Mouse (Mus musculus) hematopoietic stem cell, adult 5-6 weeks (primary cell): ENCODE results near the gene Fam166b. TPM values are rescaled to one million over a fixed set of nuclear protein-coding genes. Genes with fewer than 3 reads are reported as not detected.

Experiments used
- ATAC-seq, 2 experiments: fragments of 125-278 bp in 1 of 2; replicated peaks in 1 of 2; 2 replicates each; pipeline ENCODE4 v1.8.0; 2016 to 2017; ENCODE audit warnings: inconsistent platforms in 2 of 2, mild to moderate bottlenecking in 2 of 2, moderate number of reproducible peaks in 2 of 2, low read depth in 1 of 2, moderate TSS enrichment in 1 of 2; ENCODE audit not compliant: low FRiP score in 2 of 2, poor library complexity in 2 of 2, severe bottlenecking in 2 of 2, insufficient read depth in 1 of 2, low TSS enrichment in 1 of 2
- total RNA-seq: library from RNA; stranded (forward); fragments of 172-1452, 232-1000 nt; gene quantifications from 2 replicates; pipeline ENCODE4 v1.2.3, GENCODE M21; 2017

The Fam166b gene
- total RNA-seq, 1 experiment from 2014 or later: not detected

DNA sequence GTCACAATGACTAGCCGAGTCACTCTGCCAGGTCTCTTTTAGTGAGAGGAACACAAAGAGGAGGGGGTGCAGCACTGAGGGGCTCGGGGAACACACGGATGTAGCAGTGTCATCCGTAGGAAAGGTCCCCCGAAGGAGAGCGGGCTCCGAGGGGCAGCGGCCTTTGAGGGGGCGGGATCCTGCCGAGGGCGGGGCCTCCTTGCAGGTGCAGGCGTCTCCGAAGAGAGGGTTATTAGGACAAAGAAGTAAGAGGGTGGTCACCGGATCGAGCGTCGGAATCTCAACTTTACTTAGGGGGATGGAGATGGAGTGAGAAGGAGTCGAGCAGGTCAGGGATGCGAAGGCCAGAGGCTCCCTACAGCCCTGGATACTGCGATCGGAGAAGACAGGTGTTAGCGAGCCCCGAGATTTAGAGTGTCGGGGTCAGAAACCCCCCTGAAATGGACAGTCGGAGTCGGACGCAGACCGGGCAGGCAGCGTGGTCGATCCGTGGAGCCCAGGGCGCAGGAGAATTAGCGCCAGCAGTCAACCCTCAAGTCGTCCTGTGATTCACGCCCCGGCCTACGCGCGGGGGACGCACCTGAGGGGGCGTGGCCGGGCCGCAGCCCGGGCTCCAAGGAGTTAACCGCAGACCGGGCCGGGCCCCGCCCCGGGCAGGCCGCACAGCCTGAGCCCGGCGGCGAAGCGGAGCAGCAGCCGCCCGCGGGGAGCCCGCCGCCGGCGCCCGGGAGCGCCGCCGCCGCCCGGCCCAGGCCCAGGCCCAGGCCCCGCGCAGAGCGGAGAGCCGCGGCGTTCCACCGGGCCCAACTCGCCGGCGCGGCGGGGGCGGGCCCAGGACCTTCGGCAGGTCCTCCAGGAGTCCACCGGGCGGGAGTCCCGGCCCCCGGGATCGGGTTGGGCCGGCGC is 13.8 kb upstream of the Fam166b start:
- peak; percentile 10 to 20; a peak in 2 of 4 replicates for ATAC-seq

DNA sequence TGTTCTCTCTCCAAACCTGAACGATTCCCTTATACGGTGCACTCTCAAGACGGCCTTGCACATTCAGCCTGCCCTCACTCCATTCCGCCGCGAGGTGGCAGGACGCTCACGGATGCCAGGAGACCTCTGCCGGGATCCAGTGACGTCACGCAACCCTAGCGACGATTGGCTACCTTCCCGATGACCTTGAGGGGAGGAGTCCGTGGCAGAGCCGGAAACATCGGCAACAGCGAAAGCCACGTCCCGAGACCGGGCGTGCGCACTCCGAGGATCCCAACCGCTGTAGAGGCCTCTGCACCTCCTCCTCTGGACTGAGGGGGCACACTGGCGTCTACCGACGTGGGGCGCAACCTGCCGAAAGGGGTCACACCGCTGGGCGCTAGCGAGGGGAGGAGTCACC is 13.1 kb upstream of the Fam166b start:
- ATAC-seq: peak; percentile 95 to 98

GRCm38 (mm10) chr4:43441639-43442038 is 12.7 kb upstream of the Fam166b start, which contains the start of gene Tesk1:
Gene Tesk1 (plus strand): TSS chr4:43441939.
- ATAC-seq: no peak

DNA sequence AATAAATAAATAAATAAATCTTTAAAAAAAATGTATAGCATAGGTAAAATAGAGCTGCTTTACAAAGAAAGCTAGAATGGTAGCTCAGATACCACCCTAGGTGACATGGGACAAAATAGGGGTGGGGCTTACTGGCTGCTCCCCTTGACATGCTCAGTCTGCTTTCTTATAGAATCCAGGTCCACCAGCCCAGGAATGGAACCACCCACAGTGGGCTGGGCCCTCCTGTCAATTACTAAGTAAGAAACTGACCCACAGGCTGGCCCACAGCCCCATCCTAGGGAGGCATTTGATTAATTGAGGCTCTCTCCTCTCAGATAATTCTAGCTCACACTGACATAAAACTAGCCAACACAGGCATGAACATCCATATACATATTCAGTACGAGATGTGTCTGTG is 3.9 kb upstream of the Fam166b start:
- ATAC-seq: no peak

DNA sequence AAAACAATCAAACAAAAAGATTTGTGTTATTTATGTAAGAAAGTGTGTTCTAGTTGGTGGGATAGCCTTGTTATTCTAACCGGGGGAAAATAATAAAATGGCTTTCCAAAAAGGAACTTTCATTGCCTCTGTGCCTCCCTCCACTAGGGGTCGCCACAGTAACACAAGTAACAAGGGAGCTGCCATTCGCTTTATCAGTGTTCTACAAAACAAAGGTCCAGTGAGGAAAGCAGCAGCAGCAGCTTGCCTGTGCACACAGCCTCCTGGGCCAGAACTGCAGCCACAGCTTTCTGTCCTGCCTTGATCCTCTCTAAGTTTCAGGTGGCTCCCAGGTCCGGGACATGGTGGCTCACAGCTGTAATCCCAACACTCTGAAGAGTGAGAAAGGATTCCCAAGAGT is 2.8 kb upstream of the Fam166b start:
- ATAC-seq: peak; percentile 76 to 84

GRCm38 (mm10) chr4:43428180-43428861 is 613 bp downstream of the Fam166b start:
- ATAC-seq: no peak

GRCm38 (mm10) chr4:43427501-43428179 is 1.3 kb downstream of the Fam166b start:
- peak; percentile 42 to 71 for ATAC-seq

DNA sequence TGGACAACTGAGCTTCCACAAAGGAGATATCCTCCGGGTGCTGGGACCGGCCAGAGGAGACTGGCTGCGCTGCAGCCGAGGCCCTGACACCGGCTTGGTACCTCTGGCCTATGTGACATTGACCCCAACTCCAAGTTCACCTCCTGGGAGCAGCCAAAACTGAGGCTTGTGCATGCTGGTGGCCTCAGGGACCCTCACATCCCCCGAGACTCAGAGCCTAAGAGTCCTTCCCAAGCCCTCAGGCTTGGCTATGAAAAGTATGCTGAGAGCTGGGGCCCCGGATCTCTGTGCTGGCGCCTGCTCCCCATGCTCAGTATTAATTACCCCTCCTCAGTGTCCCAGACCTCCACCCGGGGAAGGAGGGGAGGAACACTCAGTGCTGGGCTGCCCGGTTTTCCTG is 2.4 kb downstream of the Fam166b start:
- ATAC-seq: no peak

- peak; percentile 11 to 28; a peak in 2 of 4 replicates for ATAC-seq
Observed at GRCm38 (mm10) chr4:43425648-43426380, 3.1 kb downstream of the Fam166b start.

DNA sequence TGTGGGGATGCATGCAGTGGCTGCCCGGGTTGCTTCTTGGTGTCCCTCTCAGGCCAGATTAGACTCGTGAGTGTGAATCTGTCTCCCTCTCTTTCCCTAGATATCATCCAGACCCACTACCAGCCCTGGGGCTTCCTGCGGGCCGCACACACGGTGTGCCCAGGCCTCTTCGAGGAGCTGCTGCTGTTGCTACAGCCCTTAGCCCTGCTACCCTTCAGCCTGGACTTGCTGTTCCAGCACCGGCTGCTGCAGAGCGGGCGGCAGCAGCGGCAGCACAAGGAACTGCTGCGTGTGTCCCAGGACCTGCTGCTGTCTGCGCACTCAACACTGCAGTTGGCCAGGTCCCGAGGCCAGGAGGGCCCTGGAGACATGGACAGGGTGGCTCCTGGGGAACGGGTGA is 3.7 kb downstream of the Fam166b start:
- ATAC-seq: no peak

DNA sequence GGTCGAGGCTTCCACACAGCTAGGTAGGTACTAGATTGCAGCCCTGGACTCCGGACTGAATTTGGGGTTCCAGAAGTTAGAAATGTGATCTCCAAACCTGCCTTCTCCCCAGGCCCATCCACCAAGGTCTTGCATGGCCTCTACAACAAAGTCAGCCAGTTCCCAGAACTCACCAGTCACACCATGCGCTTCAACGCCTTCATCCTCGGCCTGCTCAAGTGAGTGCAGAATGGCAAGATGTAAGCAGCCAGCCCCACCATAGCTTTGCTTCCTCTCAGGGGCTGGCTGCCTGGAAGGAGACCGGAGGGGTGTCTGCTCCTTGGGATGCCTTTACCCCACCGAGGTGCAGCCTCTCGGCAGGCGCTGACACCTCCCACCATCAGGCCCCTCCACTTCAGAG is 4.9 kb downstream of the Fam166b start:
- ATAC-seq: no peak

- ATAC-seq: no peak
Observed at GRCm38 (mm10) chr4:43423267-43423934, 5.5 kb downstream of the Fam166b start.

GRCm38 (mm10) chr4:43421632-43422240 is 7.2 kb downstream of the Fam166b start:
- ATAC-seq: no peak

DNA sequence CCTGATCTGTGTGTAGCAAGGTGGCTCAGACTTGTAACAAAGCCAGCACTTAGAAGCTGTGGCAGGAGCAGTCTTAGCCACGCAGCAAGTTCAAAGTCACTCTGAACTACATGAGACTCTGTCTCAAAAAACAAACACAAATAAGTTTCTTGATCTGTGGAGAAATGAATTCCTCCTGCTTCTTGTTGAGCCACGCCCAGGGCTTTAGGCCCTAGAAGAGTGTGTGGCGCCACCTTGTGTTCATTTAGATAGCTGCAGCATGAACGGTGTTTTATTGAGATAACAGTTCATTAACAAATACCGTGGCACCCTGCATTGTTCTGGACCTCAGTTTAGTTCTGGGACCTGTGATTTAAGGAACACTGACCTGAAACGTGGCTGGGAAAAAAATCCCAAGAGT is 8.6 kb downstream of the Fam166b start:
- peak; percentile 63 to 66; a peak in 3 of 4 replicates for ATAC-seq

DNA sequence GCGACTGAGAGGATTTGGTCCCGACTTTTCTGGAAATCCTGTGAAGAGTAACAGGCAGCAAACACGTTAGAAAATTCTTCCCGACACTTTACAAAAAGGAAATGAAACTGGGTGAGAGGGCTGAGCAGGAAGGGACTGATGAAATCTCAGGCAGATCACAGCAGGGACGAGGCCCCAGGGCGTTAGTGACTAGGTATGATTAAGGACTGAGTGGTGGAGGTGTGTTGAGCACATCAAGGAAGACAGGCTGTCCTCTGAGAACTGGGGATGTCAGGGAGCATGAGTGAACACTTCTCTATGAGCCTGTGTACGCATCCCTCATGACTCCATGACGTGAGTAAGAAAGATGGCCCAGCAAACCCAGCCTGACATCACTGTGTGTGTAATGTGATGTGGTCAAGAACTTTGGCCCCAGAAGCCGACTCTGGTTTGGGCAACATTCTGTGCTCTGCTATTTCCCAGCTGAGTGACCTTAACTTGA is 9.1 kb downstream of the Fam166b start:
- no peak for ATAC-seq

DNA sequence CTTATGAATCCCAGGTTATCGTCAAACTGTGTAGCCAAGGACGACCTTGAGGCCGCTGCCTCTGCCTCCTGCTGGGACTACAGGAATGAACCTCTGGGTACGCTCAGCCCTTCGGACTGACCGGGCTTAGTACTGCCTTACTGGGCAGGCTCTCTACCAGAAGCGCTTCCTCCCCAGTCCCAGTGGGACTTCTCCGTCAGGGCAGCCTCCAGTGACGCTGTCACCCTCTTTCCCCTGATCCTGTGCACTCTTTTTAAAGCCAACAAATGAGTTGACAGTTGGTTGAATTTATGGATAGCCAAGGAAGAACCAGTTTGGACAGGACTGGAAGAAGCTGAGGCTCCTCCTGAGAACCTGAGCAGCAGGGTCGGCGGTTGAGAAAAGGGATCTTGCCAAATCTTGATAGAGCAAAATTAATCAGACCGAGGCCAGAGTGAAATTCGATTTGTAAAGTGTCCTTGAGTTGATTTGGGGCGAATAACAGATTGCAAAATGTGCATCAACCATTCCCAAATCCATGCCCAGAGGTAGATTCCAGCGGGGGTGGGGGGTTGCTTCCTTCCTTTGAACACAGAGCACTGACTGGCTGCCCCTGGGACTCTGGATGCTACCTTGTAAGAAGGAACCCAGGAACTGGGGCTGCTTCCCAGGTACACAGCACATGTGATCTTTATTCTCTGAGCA is 9.8 kb downstream of the Fam166b start:
- no peak for ATAC-seq
